Mouse (Mus musculus) effector memory CD4-positive, alpha-beta T cell, adult 7 months (primary cell): Measurements from ENCODE around the gene Smpx. TPM values are rescaled to one million over a fixed set of nuclear protein-coding genes. Genes with fewer than 3 reads are reported as not detected.

Experiments
- polyA plus RNA-seq: library from polyadenylated mRNA; unstranded; fragments of 100-300 nt; shearing (Covaris generic); gene quantifications from one replicate; pipeline ENCODE4 v1.2.1, GENCODE M21; 2017

Smpx gene
- polyA plus RNA-seq, result not detected

DNA sequence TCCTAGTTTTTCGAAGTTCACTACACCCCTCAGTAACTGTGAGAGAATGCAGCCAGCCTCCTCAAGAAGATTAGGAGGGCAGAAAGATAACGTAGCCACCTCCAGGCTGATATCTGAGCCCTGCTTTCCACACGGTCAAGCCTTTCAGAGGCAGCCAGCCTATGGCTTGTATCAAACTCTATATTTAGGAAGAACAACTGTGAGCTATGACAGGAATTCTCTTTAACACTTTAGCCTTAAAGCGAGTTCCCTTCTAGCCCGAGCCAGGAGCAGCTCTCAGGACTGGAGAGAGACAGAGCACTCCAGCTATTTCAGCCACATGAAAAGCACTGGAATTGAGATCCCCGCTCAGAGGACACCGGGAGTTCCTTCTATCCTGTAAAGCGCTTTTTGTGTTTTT lies at the start of gene Smpx:
Smpx (plus strand) TSS at position 49 of the 400 bp plus-strand sequence.

Other genes with a start within 250 kb of the Smpx start
- 95.8 TPM for gene Sms, start 206.6 kb upstream of the Smpx start, polyA plus RNA-seq
- 3.2 TPM for gene Yy2, start 129.9 kb upstream of the Smpx start, polyA plus RNA-seq
- 16.6 TPM for gene Mbtps2, start 100.2 kb upstream of the Smpx start, polyA plus RNA-seq
- not detected for gene Klhl34, start 119.5 kb downstream of the Smpx start, polyA plus RNA-seq